ENCODE assay signal across 14 mouse cellular contexts in the genomic region with DNA sequence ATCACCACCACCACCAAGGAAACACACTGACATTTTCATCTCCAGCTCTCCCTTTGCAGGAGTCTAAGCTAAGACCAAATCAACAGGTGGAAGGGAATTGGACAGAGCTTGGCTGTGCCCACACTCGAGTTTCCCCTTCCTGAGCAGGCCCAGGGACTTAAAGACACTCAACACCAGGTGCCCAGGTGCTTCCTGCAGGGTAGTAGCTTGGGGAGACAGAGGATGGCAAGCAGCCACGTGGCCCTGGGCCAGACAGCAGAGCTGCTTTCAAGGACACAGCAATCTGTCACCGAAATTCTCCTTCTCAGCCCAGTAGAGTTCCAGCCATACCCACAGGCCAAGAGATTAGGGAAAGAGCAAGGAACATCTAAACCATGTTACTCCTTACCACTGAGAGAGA.
DNase-seq lines count a peak whose midpoint lies in the region; ATAC-seq lines count a peak whose summit lies in the region.
"Had no signal": no experiment of that assay in that cellular context is flagged by ENCODE, and none has a peak within 500 bp of the region (broad histone marks: within the 10 kb centered on the region; RNA-seq: fewer than 3 reads in every experiment).

No protein-coding gene starts in this region.

- ATAC-seq in lung, embryonic 16.5 days (ENCODE audit: low read depth): peak; percentile 73
- ATAC-seq in megakaryocyte, adult 5-6 weeks (ENCODE audit: poor library complexity, severe bottlenecking): no peak
- ATAC-seq in megakaryocyte-erythroid progenitor cell, adult 5-6 weeks (replicated peaks; ENCODE audit: low FRiP score, low TSS enrichment, poor library complexity, severe bottlenecking): no peak
- ATAC-seq: forebrain, embryonic 15.5 days; intestine, embryonic 15.5 days had no signal

- no peak overlapping the region for H3K4me2 ChIP-seq in lung, embryonic 16.5 days (ENCODE audit: low read depth, low read length)
- H3K4me2 ChIP-seq: forebrain, embryonic 15.5 days; intestine, embryonic 15.5 days; midbrain, embryonic 11.5 days had no signal

- H3K36me3 ChIP-seq in lung, embryonic 16.5 days (ENCODE audit: control insufficient read depth, insufficient read depth, low read length): no peaks in the 10 kb centered on the region
- H3K36me3 ChIP-seq in hindbrain, embryonic 10.5 days: no peaks in the 10 kb centered on the region
- H3K36me3 ChIP-seq: forebrain, embryonic 15.5 days; intestine, embryonic 15.5 days had no signal

- no peaks in the 10 kb centered on the region for H3K9me3 ChIP-seq in lung, embryonic 16.5 days (ENCODE audit: control insufficient read depth, low read length)
- no peaks in the 10 kb centered on the region for H3K9me3 ChIP-seq in hindbrain, embryonic 10.5 days
- H3K9me3 ChIP-seq: forebrain, embryonic 15.5 days; intestine, embryonic 15.5 days had no signal

- no peaks in the 10 kb centered on the region; the same call in 1 of the 2 replicates for H3K4me1 ChIP-seq in lung, embryonic 16.5 days (replicated peaks; ENCODE audit: control insufficient read depth, insufficient read depth, low read length)
- H3K4me1 ChIP-seq in hindbrain, embryonic 10.5 days (replicated peaks): peaks cover 17% of the 10 kb centered on the region
- H3K4me1 ChIP-seq: intestine, embryonic 15.5 days had no signal

- WGBS in lung, embryonic 16.5 days: 17% methylated on average over 3 of the region's 3 CpGs
- WGBS in hindbrain, embryonic 10.5 days: 63% methylated on average over 3 of the region's 3 CpGs

- no peak overlapping the region for H3K9ac ChIP-seq in lung, embryonic 16.5 days (ENCODE audit: low read length)
- H3K9ac ChIP-seq: forebrain, embryonic 15.5 days; intestine, embryonic 15.5 days; liver, embryonic 14.5 days had no signal

- H3K27ac ChIP-seq in lung, embryonic 16.5 days (ENCODE audit: low read length): no peak overlapping the region
- no peak overlapping the region for H3K27ac ChIP-seq in hindbrain, embryonic 10.5 days
- H3K27ac ChIP-seq: forebrain, embryonic 15.5 days; intestine, embryonic 15.5 days; liver, embryonic 14.5 days; stomach, postnatal 0 days had no signal

- no peaks in the 10 kb centered on the region for H3K27me3 ChIP-seq in lung, embryonic 16.5 days (ENCODE audit: control insufficient read depth, insufficient read depth, low read depth, low read length)
- peaks cover 85% of the 10 kb centered on the region for H3K27me3 ChIP-seq in hindbrain, embryonic 10.5 days (ENCODE audit: insufficient read depth, poor library complexity, severe bottlenecking)
- H3K27me3 ChIP-seq: forebrain, embryonic 15.5 days had no signal

- no peak overlapping the region for H3K4me3 ChIP-seq in lung, embryonic 16.5 days (ENCODE audit: low read length)
- no peak overlapping the region for H3K4me3 ChIP-seq in hindbrain, embryonic 10.5 days
- H3K4me3 ChIP-seq: forebrain, embryonic 15.5 days; intestine, embryonic 15.5 days had no signal

- peak; percentile 13 to 17 for DNase-seq in kidney, adult 8-10 months
- DNase-seq in kidney, adult 18-20 months: no peak
- peak; percentile 18 to 21 for DNase-seq in adrenal gland, adult 18-20 months (ENCODE audit: low spot score in 2 of 2)
- DNase-seq in adrenal gland, postnatal 10 days: peak; percentile 55
- DNase-seq in hindbrain, embryonic 10.5 days (ENCODE audit: low spot score): no peak
- DNase-seq: gastrocnemius, postnatal 36 days had no signal

Comparison
In these comparisons a context has a peak if more than half of its experiments do, and no peak if none do; other contexts are left out.
1. DNase-seq: peak in kidney, adult 8-10 months (2 of 2), adrenal gland, adult 18-20 months (2 of 2) and adrenal gland, postnatal 10 days (single experiment); none in kidney, adult 18-20 months (single experiment) and hindbrain, embryonic 10.5 days (single experiment).